Mouse (Mus musculus): ENCODE measurements around the gene Selenbp2.

DNA sequence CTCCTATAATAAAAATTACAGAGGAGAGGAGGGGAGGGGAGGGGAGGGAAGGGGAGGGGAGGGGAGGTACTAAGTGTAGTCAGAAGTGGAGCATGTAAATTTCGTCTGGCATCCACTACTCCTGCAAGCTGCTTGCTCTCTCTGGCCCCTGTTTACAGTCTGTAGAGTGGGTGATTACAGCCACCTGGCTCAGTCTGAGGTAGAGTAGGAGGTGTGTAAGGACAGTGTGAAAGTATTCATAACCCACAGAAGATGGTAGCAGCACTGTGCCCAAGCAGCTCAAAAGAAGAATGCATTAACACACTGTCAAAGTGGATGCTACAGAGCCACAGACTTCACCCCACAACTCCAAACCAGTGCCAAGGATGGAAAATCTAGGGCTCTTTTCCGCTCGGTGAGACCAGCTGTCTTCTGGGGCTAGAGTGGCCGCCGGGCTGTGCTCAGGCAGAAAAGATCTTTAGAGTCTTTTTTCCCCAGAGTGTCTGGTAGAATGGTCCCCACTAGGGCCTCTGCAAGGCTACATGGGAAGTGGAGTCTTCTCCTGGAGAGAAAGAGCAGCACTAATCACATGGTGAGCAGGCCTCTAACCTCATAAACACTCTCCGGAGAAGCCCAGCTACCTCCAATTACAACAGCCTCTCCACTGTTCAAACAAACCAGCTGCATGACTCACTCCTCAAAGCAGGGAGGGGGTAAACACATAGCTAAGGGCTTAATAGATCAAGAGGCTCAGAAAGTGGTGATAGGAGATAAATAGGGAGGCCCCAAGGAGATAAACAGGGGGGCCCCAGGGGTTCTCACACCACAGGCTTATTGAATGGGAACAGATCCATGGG is 44.4 kb upstream of the Selenbp2 start:
- TF ChIP-seq GATA1 (IDR thresholded peaks at IDR 0.05; ENCODE audit: borderline replicate concordance, low read length): no peak
- TF ChIP-seq CTCF (IDR thresholded peaks at IDR 0.05; ENCODE audit: low read depth, low read length): no peak
- TF ChIP-seq TAL1 (conservative IDR thresholded peaks at IDR 0.05; ENCODE audit: low read depth, low read length): no peak
